Mouse (Mus musculus): Measurements from ENCODE around the gene Olfr898. TPM values are rescaled to one million over a fixed set of nuclear protein-coding genes. Genes with fewer than 3 reads are reported as not detected.

Gene Olfr898
- polyA plus RNA-seq (2011; ENCODE audit: insufficient read depth, insufficient read length, low read depth, missing spikeins), result 0.15 TPM in 1 of 2 replicates, not detected in the other

DNA sequence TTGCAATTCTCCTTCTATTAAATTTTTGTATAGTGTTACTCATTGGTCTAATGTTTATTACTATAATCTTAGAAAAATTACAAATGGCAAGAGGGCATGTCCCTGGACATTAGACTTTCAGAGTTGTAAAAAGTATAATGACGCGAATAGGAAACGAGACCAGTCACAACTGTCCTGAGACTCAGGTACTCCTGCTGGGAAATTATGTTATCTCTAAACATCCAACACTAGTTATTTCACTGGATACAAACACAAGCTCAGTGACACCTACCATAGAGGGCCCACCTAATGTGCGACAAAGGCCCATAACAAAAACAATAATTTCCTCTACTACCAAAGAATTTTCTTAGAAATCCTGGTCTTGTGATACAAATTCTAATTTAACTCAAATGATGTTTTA, at the start of gene Olfr898:
Olfr898 (plus strand) TSS at position 301 of the 400 bp plus-strand sequence.
- H3K27me3 ChIP-seq (ENCODE audit: control insufficient read depth, insufficient read depth, low read length, poor library complexity, severe bottlenecking), result no peaks in the 10 kb centered on the region

GRCm38 (mm10) chr9:38328760-38329159, 19.5 kb upstream of the Olfr898 start, which contains the start of gene Olfr25:
Gene Olfr25 (plus strand): TSS chr9:38329060.
- Histone ChIP-seq H3K27me3 (ENCODE audit: control insufficient read depth, insufficient read depth, low read length, poor library complexity, severe bottlenecking) (no peaks in the 10 kb centered on the region), H3K27ac (ENCODE audit: insufficient read depth, low read length) (no peak within 1 kb of the TSS), H3K4me3 (ENCODE audit: low read depth, low read length) (no peak within 1 kb of the TSS), H3K4me1 (ENCODE audit: control insufficient read depth, insufficient read depth, low read length) (no peaks in the 10 kb centered on the region), H3K9me3 (replicated peaks; ENCODE audit: control insufficient read depth, insufficient read depth, low read length, poor library complexity, severe bottlenecking) (0 out of 2 replicates have a peak, but pooled peaks cover 2% of the 10 kb centered on the region), H3K9ac (ENCODE audit: low read depth, poor library complexity, severe bottlenecking) (no peak within 1 kb of the TSS), H3K36me3 (ENCODE audit: control insufficient read depth, insufficient read depth, low read length, poor library complexity, severe bottlenecking) (no peaks in the 10 kb centered on the region)
- TF ChIP-seq CTCF (IDR thresholded peaks at IDR 0.05; ENCODE audit: low read depth, low read length), result no peak

More for the DNA sequence above, at the start of gene Olfr898:
- H3K27ac ChIP-seq (ENCODE audit: insufficient read depth, low read length), result no peak within 1 kb of the TSS
- no peak within 1 kb of the TSS for H3K9ac ChIP-seq (ENCODE audit: low read depth, poor library complexity, severe bottlenecking)
- no peak for TF ChIP-seq EP300 (IDR thresholded peaks at IDR 0.05; ENCODE audit: insufficient read depth, low read depth, low read length)
- TF ChIP-seq CTCF (IDR thresholded peaks at IDR 0.05; ENCODE audit: low read depth, low read length), result no peak
- no peak for TF ChIP-seq POLR2A (IDR thresholded peaks at IDR 0.05; ENCODE audit: insufficient read depth, low read length)
- 0 out of 2 replicates have a peak, but pooled peaks cover 2% of the 10 kb centered on the region for H3K9me3 ChIP-seq (replicated peaks; ENCODE audit: control insufficient read depth, insufficient read depth, low read length, poor library complexity, severe bottlenecking)
- H3K36me3 ChIP-seq (ENCODE audit: control insufficient read depth, insufficient read depth, low read length, poor library complexity, severe bottlenecking), result no peaks in the 10 kb centered on the region
- no peak within 1 kb of the TSS for H3K4me3 ChIP-seq (ENCODE audit: low read depth, low read length)
- no peaks in the 10 kb centered on the region for H3K4me1 ChIP-seq (ENCODE audit: control insufficient read depth, insufficient read depth, low read length)

- Histone ChIP-seq H3K27me3 (ENCODE audit: control insufficient read depth, insufficient read depth, low read length, poor library complexity, severe bottlenecking) (no peaks in the 10 kb centered on the region), H3K9me3 (replicated peaks; ENCODE audit: control insufficient read depth, insufficient read depth, low read length, poor library complexity, severe bottlenecking) (no peaks in the 10 kb centered on the region)
- TF ChIP-seq CTCF (IDR thresholded peaks at IDR 0.05; ENCODE audit: low read depth, low read length) (no peak), EP300 (IDR thresholded peaks at IDR 0.05; ENCODE audit: insufficient read depth, low read depth, low read length) (no peak), POLR2A (IDR thresholded peaks at IDR 0.05; ENCODE audit: insufficient read depth, low read length) (no peak)
Observed at GRCm38 (mm10) chr9:38366596-38366995, 18.4 kb downstream of the Olfr898 start, which contains the start of gene Olfr250. Gene Olfr250 (plus strand): TSS chr9:38366896.

GRCm38 (mm10) chr9:38376786-38377185, 28.6 kb downstream of the Olfr898 start, which contains the start of gene Olfr251:
Gene Olfr251 (plus strand): TSS chr9:38377086.
- TF ChIP-seq CTCF (IDR thresholded peaks at IDR 0.05; ENCODE audit: low read depth, low read length) (no peak), EP300 (IDR thresholded peaks at IDR 0.05; ENCODE audit: insufficient read depth, low read depth, low read length) (no peak), POLR2A (IDR thresholded peaks at IDR 0.05; ENCODE audit: insufficient read depth, low read length) (no peak)
- H3K4me3 ChIP-seq (ENCODE audit: low read depth, low read length), result no peak within 1 kb of the TSS

More at GRCm38 (mm10) chr9:38366596-38366995, 18.4 kb downstream of the Olfr898 start, which contains the start of gene Olfr250:
- Histone ChIP-seq H3K27ac (ENCODE audit: insufficient read depth, low read length) (no peak within 1 kb of the TSS), H3K4me1 (ENCODE audit: control insufficient read depth, insufficient read depth, low read length) (no peaks in the 10 kb centered on the region), H3K36me3 (ENCODE audit: control insufficient read depth, insufficient read depth, low read length, poor library complexity, severe bottlenecking) (no peaks in the 10 kb centered on the region), H3K4me3 (ENCODE audit: low read depth, low read length) (no peak within 1 kb of the TSS), H3K9ac (ENCODE audit: low read depth, poor library complexity, severe bottlenecking) (no peak within 1 kb of the TSS)

DNA sequence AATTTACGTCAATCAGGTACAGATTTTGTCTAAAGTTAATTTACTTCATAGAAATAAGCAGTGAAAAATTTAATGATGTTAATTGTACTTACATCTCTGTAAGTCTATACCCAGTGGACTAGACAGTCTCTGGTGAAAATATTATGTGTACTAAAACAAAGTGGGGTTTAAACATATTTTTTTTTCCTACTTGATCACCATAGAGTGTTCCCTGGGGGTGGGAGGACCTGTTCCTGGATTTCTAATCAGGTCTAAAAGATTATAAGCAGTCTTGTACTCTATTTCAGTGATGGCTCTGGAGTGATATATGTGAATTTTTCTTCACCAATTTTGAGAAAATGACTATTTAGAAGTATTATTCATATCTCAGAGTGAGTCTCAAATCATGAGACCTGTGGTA, 53.2 kb downstream of the Olfr898 start, which contains the start of gene Olfr147:
Olfr147 (plus strand) TSS at position 301 of the 400 bp plus-strand sequence.
- Histone ChIP-seq H3K9ac (ENCODE audit: low read depth, poor library complexity, severe bottlenecking) (no peak within 1 kb of the TSS), H3K27me3 (ENCODE audit: control insufficient read depth, insufficient read depth, low read length, poor library complexity, severe bottlenecking) (no peaks in the 10 kb centered on the region), H3K36me3 (ENCODE audit: control insufficient read depth, insufficient read depth, low read length, poor library complexity, severe bottlenecking) (no peaks in the 10 kb centered on the region), H3K9me3 (replicated peaks; ENCODE audit: control insufficient read depth, insufficient read depth, low read length, poor library complexity, severe bottlenecking) (peaks cover 4% of the 10 kb centered on the region), H3K4me3 (ENCODE audit: low read depth, low read length) (no peak within 1 kb of the TSS), H3K27ac (ENCODE audit: insufficient read depth, low read length) (no peak within 1 kb of the TSS), H3K4me1 (ENCODE audit: control insufficient read depth, insufficient read depth, low read length) (no peaks in the 10 kb centered on the region)
- no peak for TF ChIP-seq CTCF (IDR thresholded peaks at IDR 0.05; ENCODE audit: low read depth, low read length)
- TF ChIP-seq EP300 (IDR thresholded peaks at IDR 0.05; ENCODE audit: insufficient read depth, low read depth, low read length), result no peak
- no peak for TF ChIP-seq POLR2A (IDR thresholded peaks at IDR 0.05; ENCODE audit: insufficient read depth, low read length)

More at GRCm38 (mm10) chr9:38376786-38377185, 28.6 kb downstream of the Olfr898 start, which contains the start of gene Olfr251:
- no peaks in the 10 kb centered on the region for H3K36me3 ChIP-seq (ENCODE audit: control insufficient read depth, insufficient read depth, low read length, poor library complexity, severe bottlenecking)
- no peaks in the 10 kb centered on the region for H3K4me1 ChIP-seq (ENCODE audit: control insufficient read depth, insufficient read depth, low read length)
- peaks cover 4% of the 10 kb centered on the region; the same call in 1 of the 2 replicates for H3K9me3 ChIP-seq (replicated peaks; ENCODE audit: control insufficient read depth, insufficient read depth, low read length, poor library complexity, severe bottlenecking)
- H3K27me3 ChIP-seq (ENCODE audit: control insufficient read depth, insufficient read depth, low read length, poor library complexity, severe bottlenecking), result no peaks in the 10 kb centered on the region
- no peak within 1 kb of the TSS for H3K9ac ChIP-seq (ENCODE audit: low read depth, poor library complexity, severe bottlenecking)
- H3K27ac ChIP-seq (ENCODE audit: insufficient read depth, low read length), result no peak within 1 kb of the TSS

Other genes with a start within 250 kb of the Olfr898 start
- gene Olfr888, start 240.3 kb upstream of the Olfr898 start, polyA plus RNA-seq (2011; ENCODE audit: insufficient read depth, insufficient read length, low read depth, missing spikeins), result not detected in 2 replicates
- gene Olfr889, start 233.2 kb upstream of the Olfr898 start, polyA plus RNA-seq (2011; ENCODE audit: insufficient read depth, insufficient read length, low read depth, missing spikeins), result not detected in 2 replicates
- not detected in 2 replicates for gene Olfr890, start 205.9 kb upstream of the Olfr898 start, polyA plus RNA-seq (2011; ENCODE audit: insufficient read depth, insufficient read length, low read depth, missing spikeins)
- not detected in 2 replicates for gene Olfr891, start 167.6 kb upstream of the Olfr898 start, polyA plus RNA-seq (2011; ENCODE audit: insufficient read depth, insufficient read length, low read depth, missing spikeins)
- gene Olfr893, start 140.0 kb upstream of the Olfr898 start, polyA plus RNA-seq (2011; ENCODE audit: insufficient read depth, insufficient read length, low read depth, missing spikeins), result not detected in 2 replicates
- not detected in 2 replicates for gene Olfr894, start 130.4 kb upstream of the Olfr898 start, polyA plus RNA-seq (2011; ENCODE audit: insufficient read depth, insufficient read length, low read depth, missing spikeins)
- gene Olfr143, start 95.6 kb upstream of the Olfr898 start, polyA plus RNA-seq (2011; ENCODE audit: insufficient read depth, insufficient read length, low read depth, missing spikeins), result not detected in 2 replicates
- gene Olfr895, start 80.6 kb upstream of the Olfr898 start, polyA plus RNA-seq (2011; ENCODE audit: insufficient read depth, insufficient read length, low read depth, missing spikeins), result not detected in 2 replicates
- gene Olfr896-ps1, start 57.3 kb upstream of the Olfr898 start, polyA plus RNA-seq (2011; ENCODE audit: insufficient read depth, insufficient read length, low read depth, missing spikeins), result not detected in 2 replicates
- gene Olfr25, start 19.4 kb upstream of the Olfr898 start, polyA plus RNA-seq (2011; ENCODE audit: insufficient read depth, insufficient read length, low read depth, missing spikeins), result not detected in 2 replicates
- not detected in 2 replicates for gene Olfr250, start 18.5 kb downstream of the Olfr898 start, polyA plus RNA-seq (2011; ENCODE audit: insufficient read depth, insufficient read length, low read depth, missing spikeins)
- gene Olfr251, start 28.7 kb downstream of the Olfr898 start, polyA plus RNA-seq (2011; ENCODE audit: insufficient read depth, insufficient read length, low read depth, missing spikeins), result not detected in 2 replicates
- not detected in 2 replicates for gene Olfr147, start 53.3 kb downstream of the Olfr898 start, polyA plus RNA-seq (2011; ENCODE audit: insufficient read depth, insufficient read length, low read depth, missing spikeins)
- not detected in 2 replicates for gene Olfr901, start 81.0 kb downstream of the Olfr898 start, polyA plus RNA-seq (2011; ENCODE audit: insufficient read depth, insufficient read length, low read depth, missing spikeins)
- gene Olfr902, start 99.2 kb downstream of the Olfr898 start, polyA plus RNA-seq (2011; ENCODE audit: insufficient read depth, insufficient read length, low read depth, missing spikeins), result not detected in 2 replicates
- gene Olfr904, start 114.7 kb downstream of the Olfr898 start, polyA plus RNA-seq (2011; ENCODE audit: insufficient read depth, insufficient read length, low read depth, missing spikeins), result not detected in 2 replicates
- 0.41 and 0.49 TPM in 2 replicates for gene Olfr905, start 122.7 kb downstream of the Olfr898 start, polyA plus RNA-seq (2011; ENCODE audit: insufficient read depth, insufficient read length, low read depth, missing spikeins)
- gene Olfr906, start 138.7 kb downstream of the Olfr898 start, polyA plus RNA-seq (2011; ENCODE audit: insufficient read depth, insufficient read length, low read depth, missing spikeins), result not detected in 2 replicates
- not detected in 2 replicates for gene Olfr907, start 147.4 kb downstream of the Olfr898 start, polyA plus RNA-seq (2011; ENCODE audit: insufficient read depth, insufficient read length, low read depth, missing spikeins)
- gene Olfr911-ps1, start 173.2 kb downstream of the Olfr898 start, polyA plus RNA-seq (2011; ENCODE audit: insufficient read depth, insufficient read length, low read depth, missing spikeins), result not detected in 2 replicates
- not detected in 2 replicates for gene Olfr910, start 189.4 kb downstream of the Olfr898 start, polyA plus RNA-seq (2011; ENCODE audit: insufficient read depth, insufficient read length, low read depth, missing spikeins)
- gene Olfr912, start 231.8 kb downstream of the Olfr898 start, polyA plus RNA-seq (2011; ENCODE audit: insufficient read depth, insufficient read length, low read depth, missing spikeins), result 0.13 and 0.21 TPM in 2 replicates
- gene Olfr913, start 244.3 kb downstream of the Olfr898 start, polyA plus RNA-seq (2011; ENCODE audit: insufficient read depth, insufficient read length, low read depth, missing spikeins), result not detected in 2 replicates